Mouse (Mus musculus) 416B (cell line): ENCODE data around the gene Cdc27.

Experiments used
- DNase-seq: peaks from one replicate; pipeline ENCODE4 v3.0.0; 2011; ENCODE audit warnings: low read depth

Cdc27 gene

GRCm38 (mm10) chr11:104550406-104550974 is at the start of gene Cdc27, which contains the start of gene Myl4:
Cdc27 (minus strand) TSS chr11:104550620.
Myl4 (plus strand) TSS chr11:104550663.
- peak; percentile 99 for DNase-seq

GRCm38 (mm10) chr11:104599265-104599945 is 49.0 kb upstream of the Cdc27 start:
- peak; percentile 85 for DNase-seq

DNA sequence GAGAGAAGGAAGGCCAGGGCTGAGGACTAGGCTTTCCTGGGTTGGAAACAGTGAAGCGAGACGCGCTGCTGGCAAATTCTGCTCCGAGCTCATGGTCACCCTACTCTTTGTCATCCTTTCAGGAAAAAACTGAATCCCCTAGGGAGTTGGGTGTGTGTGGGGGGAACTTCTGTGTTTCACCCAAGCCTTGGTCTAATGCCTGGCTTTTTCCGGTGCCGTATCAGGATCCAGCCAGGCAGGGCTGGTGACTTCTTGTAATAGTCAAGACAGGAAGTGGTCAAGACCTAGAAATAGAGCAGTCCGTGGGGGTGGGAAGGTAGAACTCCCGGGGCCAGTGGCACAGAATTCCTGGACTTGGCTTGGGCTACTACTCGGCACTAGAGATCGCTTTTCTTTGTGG is 45.9 kb upstream of the Cdc27 start:
- peak; percentile 85 for DNase-seq

DNA sequence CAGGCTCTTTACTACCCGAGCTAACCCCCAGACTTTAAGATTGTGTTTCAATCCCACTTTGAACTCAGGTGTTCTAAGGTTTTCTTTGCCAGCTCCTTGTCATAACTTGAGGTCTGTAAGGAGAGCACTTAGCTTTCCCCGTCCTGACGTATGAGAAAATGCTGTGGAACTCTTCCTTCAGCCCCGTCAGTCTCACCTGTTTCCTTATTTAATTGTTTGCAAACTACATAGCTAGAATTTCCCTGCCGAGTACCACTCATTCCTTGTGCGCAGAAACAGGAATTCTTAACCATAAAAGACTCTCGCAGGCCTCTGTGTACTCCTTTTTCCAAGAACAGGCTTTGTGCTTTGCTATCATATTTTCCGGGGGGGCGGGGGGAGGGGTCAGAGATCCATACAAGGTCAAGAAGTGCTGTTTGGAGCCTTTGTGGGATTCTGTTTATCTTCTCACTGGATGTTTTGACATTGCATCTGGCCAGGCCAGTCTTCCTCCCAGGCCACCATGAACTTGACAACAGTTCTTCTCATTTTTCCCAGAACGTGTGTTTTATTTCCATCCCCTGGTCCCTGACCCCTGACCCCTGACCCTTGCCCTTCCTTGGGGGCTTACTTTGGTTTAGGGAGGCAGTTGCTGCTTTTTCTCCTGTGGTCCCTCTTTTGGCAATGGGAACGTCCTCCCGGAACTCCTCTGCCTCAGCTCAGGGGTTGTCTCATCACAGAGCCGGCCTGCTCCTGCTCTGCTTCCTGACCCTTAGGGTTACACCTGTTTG is 41.8 kb upstream of the Cdc27 start:
- no peak for DNase-seq

- peak; percentile 96 for DNase-seq
These were observed 39.7 kb upstream of the Cdc27 start for GRCm38 (mm10) chr11:104590148-104590547.

DNA sequence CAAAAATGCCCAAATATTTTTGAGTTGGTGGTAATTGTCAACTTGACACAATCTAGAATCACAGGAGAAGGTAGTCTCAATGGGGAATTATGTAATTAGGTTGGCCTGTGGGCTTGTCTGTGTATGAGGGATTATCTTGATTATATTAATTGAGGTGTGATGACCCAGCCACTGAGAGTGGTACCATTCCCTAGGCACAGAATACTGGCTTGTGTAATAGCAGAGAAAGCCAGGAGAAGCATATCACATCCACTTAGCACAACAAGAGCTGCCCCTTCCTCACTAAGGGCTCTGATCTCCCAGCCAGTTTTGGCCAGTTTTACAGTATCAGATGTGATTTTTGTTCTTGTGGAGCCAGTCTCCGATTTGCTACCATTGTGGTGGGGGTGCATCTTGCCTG is 39.1 kb upstream of the Cdc27 start:
- DNase-seq = no peak

GRCm38 (mm10) chr11:104588513-104588912 is 38.1 kb upstream of the Cdc27 start:
- no peak for DNase-seq

GRCm38 (mm10) chr11:104587904-104588303 is 37.5 kb upstream of the Cdc27 start:
- DNase-seq = no peak

- DNase-seq = no peak
These were observed 35.1 kb upstream of the Cdc27 start for GRCm38 (mm10) chr11:104585495-104585894.

DNA sequence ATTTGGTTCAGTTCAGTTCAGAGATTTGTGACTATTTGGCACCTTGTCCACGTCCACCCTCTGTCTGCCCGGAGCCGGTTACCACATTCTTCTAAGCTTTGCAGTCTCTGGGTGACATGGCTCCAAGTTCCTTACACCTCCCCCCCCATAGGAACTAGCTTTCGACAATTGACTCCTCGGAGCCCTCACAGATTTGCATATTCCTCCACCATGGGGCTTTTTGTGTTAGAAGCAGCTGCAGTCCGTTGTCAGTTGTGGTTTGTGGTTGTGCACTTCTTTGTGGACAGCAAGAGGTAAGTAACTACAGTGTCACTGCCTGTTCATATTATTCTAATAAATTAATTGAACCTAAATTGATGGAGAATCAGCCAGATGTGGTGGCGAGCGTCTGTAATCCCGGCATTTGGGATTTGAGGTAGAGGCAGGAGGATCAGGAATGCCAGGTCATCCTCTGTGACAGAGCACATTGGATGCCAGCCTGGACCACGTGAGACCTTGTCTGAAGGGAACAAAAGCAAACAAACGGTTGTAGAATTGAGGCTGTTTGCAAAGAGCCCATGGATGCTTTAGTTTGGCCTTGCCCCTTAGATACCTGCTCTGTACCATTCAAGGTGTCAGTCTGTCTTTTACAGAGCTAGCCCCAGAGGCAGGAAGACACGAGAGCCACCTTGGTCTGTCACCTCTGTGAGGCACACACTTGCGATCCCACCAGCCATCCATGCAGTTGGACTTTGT is 32.4 kb upstream of the Cdc27 start:
- peak; percentile 85 for DNase-seq

DNA sequence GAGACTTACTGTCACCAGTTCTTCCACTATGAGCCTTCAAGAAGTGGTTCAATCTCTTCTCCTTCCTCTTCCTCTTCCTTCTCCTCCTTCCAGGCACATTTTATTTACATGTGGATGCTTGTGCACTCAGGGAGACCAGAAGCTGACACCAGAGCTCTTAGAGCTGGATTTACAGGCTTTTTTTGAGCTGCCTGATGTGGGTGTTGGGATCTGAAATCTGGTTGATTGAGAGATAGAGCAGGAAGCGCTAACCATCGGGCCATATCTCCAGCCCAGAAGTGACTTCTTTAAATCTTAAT is 31.8 kb upstream of the Cdc27 start:
- DNase-seq = no peak

DNA sequence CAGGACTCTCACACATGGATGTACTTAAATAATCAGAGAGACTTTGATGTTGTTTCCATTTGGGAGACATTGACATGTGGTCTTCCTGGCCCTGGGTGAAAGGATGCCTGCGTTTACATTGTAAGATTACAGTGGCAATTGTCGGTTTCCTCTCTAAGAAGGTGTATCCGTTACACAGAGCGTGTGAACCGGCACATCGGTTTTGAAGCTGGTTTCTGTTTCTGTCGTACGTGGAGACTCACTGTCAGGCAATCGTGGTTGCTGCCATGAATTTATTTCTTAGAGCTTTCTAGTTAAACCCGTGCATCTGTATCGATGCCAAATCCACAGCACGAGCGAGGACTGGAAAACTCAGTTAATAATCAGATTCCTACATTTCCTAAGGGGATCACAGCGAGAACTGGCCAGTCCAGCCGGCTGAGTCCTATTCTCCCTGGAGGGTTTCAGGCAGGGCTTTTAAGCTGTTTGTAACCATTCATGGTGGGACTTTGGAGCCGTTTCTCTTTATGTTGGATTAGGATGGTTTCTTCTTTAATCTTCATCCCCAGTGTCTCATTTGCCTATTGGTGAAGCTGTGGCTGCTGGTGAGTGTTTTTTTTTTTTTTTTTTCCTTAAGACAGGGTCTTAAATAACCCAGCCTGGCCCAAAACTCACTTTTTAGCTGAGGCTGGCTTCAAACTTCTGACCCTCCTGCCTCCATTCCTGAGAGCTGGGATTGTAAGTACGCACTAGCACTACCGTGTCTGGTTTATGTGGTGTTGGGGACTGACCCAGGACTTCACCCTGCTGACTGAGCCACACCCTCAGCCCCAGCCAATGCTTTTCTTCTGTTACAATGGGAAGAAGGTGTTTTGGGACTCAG is 31.3 kb upstream of the Cdc27 start:
- peak; percentile 95 for DNase-seq

GRCm38 (mm10) chr11:104580606-104581005 is 30.2 kb upstream of the Cdc27 start:
- peak; percentile 31 for DNase-seq

DNA sequence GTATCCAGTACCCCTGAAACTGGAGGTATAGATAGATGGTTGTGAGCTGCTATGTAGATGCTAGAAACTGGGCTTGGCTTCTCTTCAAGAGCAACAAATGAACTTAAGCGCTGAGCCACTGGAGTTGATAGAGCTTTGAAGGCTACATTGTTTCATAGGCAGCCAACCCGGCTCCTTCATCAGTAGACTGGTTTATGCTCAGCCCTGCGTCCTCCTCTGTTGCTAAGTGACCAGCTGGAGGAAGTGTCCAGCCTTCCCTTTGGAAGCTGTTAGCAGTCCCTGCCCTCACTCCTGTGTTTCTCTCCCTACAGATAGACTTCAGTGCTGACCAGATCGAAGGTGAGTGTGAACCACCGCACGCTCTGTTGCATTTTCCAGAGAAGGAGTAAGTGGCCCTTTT is 29.7 kb upstream of the Cdc27 start:
- no peak for DNase-seq

- DNase-seq = no peak
These were observed 29.2 kb upstream of the Cdc27 start for GRCm38 (mm10) chr11:104579575-104579974.

- no peak for DNase-seq
These were observed 28.7 kb upstream of the Cdc27 start for GRCm38 (mm10) chr11:104579084-104579483.

- DNase-seq = no peak
These were observed 27.7 kb upstream of the Cdc27 start for GRCm38 (mm10) chr11:104578074-104578473.

GRCm38 (mm10) chr11:104576772-104577612 is 26.6 kb upstream of the Cdc27 start:
- no peak for DNase-seq

DNA sequence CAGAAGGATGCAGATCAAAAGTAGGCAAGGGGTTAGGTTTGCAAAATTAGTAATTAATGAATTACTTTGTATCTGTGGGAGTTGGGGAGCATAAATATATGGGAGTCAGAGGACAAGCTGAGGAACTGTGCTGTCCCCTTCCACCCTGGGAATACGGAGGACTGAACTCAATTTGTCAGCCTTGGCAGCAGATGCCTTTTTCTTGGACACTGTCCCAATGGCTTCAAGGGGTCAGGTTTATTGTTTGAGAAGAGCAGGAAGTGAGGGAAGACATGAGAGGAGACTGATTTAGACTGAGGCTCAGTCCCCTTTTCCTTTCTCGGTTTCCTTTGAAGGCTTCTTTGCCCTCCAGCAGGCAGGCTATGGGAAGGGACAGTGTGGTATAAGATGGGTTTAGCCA is 22.1 kb upstream of the Cdc27 start:
- DNase-seq = no peak

DNA sequence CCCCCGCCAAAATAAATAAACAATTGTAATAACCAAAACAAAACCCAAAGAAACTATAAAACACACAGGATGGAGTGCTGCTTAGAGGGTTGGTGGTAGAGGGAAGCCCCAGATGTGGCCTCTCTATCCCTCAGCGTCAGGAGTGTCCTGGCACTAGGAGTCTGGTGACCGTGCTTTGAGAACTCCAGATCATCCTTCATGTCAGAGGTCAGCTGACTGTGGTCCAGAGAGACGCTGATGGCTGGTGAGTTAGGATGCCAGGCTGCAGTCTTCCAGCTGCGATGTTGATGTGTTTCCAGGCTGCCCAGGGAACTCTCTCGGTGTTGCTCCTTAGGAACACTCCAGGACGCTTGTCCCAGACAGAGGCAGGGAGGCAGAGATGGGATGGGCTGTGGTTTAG is 21.7 kb upstream of the Cdc27 start:
- no peak for DNase-seq

DNA sequence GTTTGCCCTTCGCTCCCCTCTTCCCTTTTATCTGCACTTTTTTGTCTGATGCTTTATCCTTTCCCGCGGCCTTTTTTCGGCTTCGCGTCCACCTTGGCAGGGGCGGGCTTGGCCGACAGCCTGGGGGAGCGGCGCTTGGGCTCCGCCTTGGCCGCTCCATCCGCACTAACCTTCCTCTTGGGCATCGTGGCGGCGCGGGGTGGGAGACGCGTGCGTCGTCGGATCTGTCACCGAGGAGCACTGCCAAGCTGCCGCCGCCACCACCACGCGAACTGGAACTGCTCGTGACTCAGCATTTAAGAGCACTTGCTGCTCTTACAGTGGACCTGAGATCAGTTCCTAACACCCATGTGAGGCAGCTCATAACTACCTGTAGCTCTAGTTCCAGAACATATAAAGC is 21.0 kb upstream of the Cdc27 start:
- peak; percentile 86 for DNase-seq
